Mouse (Mus musculus): Measurements from ENCODE around the gene Plekhg1. TPM values are rescaled to one million over a fixed set of nuclear protein-coding genes. Genes with fewer than 3 reads are reported as not detected.

Plekhg1 gene
- polyA plus RNA-seq, 1 experiment from 2014 or later: 16.1 TPM

GRCm38 (mm10) chr10:3936864-3937263, 196.7 kb downstream of the Plekhg1 start:
- Histone ChIP-seq H3K4me2 (no peak overlapping the region), H3K4me1 (replicated peaks) (peaks cover 12% of the 10 kb centered on the region), H3K36me3 (peaks cover 6% of the 10 kb centered on the region; the same call in 1 of the 2 replicates), H3K27ac (no peak overlapping the region), H3K27me3 (no peaks in the 10 kb centered on the region), H3K9ac (replicated peaks) (no peak overlapping the region), H3K9me3 (0 out of 2 replicates have a peak, but pooled peaks cover 4% of the 10 kb centered on the region), H3K4me3 (replicated peaks) (no peak overlapping the region)
- ATAC-seq (ENCODE audit: insufficient number of reproducible peaks, insufficient read depth, low FRiP score, low TSS enrichment, low read depth): no peak

- peaks cover 19% of the 10 kb centered on the region for H3K4me1 ChIP-seq (replicated peaks)
- 0 out of 2 replicates have a peak overlapping the region, but pooled peaks have one; percentile 19 for H3K27ac ChIP-seq
- H3K36me3 ChIP-seq: peaks cover 6% of the 10 kb centered on the region; the same call in 1 of the 2 replicates
- no peak overlapping the region for H3K4me2 ChIP-seq
- H3K4me3 ChIP-seq (replicated peaks): no peak overlapping the region
- 92% methylated on average over 11 of the region's 11 CpGs for WGBS
- ATAC-seq (ENCODE audit: insufficient number of reproducible peaks, insufficient read depth, low FRiP score, low TSS enrichment, low read depth): no peak
- 0 out of 2 replicates have a peak, but pooled peaks cover 4% of the 10 kb centered on the region for H3K9me3 ChIP-seq
- no peak overlapping the region for H3K9ac ChIP-seq (replicated peaks)
- no peaks in the 10 kb centered on the region; the same call in 1 of the 2 replicates for H3K27me3 ChIP-seq
These were observed 199.9 kb downstream of the Plekhg1 start for GRCm38 (mm10) chr10:3939895-3940595.

- Histone ChIP-seq H3K27me3 (no peaks in the 10 kb centered on the region; the same call in 1 of the 2 replicates), H3K4me3 (replicated peaks) (no peak overlapping the region), H3K36me3 (peaks cover 6% of the 10 kb centered on the region; the same call in 1 of the 2 replicates), H3K4me2 (no peak overlapping the region), H3K4me1 (replicated peaks) (peaks cover 19% of the 10 kb centered on the region), H3K9ac (replicated peaks) (no peak overlapping the region), H3K27ac (peak overlapping the region; percentile 64; the same call in 1 of the 2 replicates), H3K9me3 (0 out of 2 replicates have a peak, but pooled peaks cover 4% of the 10 kb centered on the region)
- WGBS: 87% methylated on average over 6 of the region's 6 CpGs
- ATAC-seq (ENCODE audit: insufficient number of reproducible peaks, insufficient read depth, low FRiP score, low TSS enrichment, low read depth): no peak
These were observed 200.4 kb downstream of the Plekhg1 start for GRCm38 (mm10) chr10:3940596-3940975.

- H3K36me3 ChIP-seq: peaks cover 6% of the 10 kb centered on the region; the same call in 1 of the 2 replicates
- WGBS: 26% methylated on average over 11 of the region's 11 CpGs
- ATAC-seq (ENCODE audit: insufficient number of reproducible peaks, insufficient read depth, low FRiP score, low TSS enrichment, low read depth): peak; percentile 32; the same call in 1 of the 2 replicates
These were observed 201.0 kb downstream of the Plekhg1 start for GRCm38 (mm10) chr10:3941054-3941757.

GRCm38 (mm10) chr10:3942289-3942688, 202.1 kb downstream of the Plekhg1 start:
- WGBS: 43% methylated on average over 6 of the region's 6 CpGs
- H3K36me3 ChIP-seq: peaks cover 12% of the 10 kb centered on the region; the same call in 1 of the 2 replicates
- H3K4me3 ChIP-seq (replicated peaks): no peak overlapping the region
- no peak overlapping the region for H3K4me2 ChIP-seq
- H3K9me3 ChIP-seq: 0 out of 2 replicates have a peak, but pooled peaks cover 4% of the 10 kb centered on the region
- no peaks in the 10 kb centered on the region; the same call in 1 of the 2 replicates for H3K27me3 ChIP-seq
- ATAC-seq (ENCODE audit: insufficient number of reproducible peaks, insufficient read depth, low FRiP score, low TSS enrichment, low read depth): no peak; the same call in 1 of the 2 replicates
- H3K4me1 ChIP-seq (replicated peaks): peaks cover 19% of the 10 kb centered on the region
- no peak overlapping the region for H3K27ac ChIP-seq
- H3K9ac ChIP-seq (replicated peaks): no peak overlapping the region

More at GRCm38 (mm10) chr10:3941054-3941757, 201.0 kb downstream of the Plekhg1 start:
- H3K4me3 ChIP-seq (replicated peaks): no peak overlapping the region
- no peak overlapping the region for H3K9ac ChIP-seq (replicated peaks)
- peaks cover 19% of the 10 kb centered on the region for H3K4me1 ChIP-seq (replicated peaks)
- no peaks in the 10 kb centered on the region; the same call in 1 of the 2 replicates for H3K27me3 ChIP-seq
- H3K9me3 ChIP-seq: 0 out of 2 replicates have a peak, but pooled peaks cover 4% of the 10 kb centered on the region
- H3K27ac ChIP-seq: peak overlapping the region; percentile 64
- no peak overlapping the region for H3K4me2 ChIP-seq

- Histone ChIP-seq H3K4me2 (no peak overlapping the region), H3K4me3 (replicated peaks) (no peak overlapping the region), H3K27me3 (no peaks in the 10 kb centered on the region; the same call in 1 of the 2 replicates), H3K27ac (no peak overlapping the region), H3K4me1 (replicated peaks) (peaks cover 19% of the 10 kb centered on the region), H3K9me3 (0 out of 2 replicates have a peak, but pooled peaks cover 4% of the 10 kb centered on the region), H3K36me3 (peaks cover 18% of the 10 kb centered on the region; the same call in 1 of the 2 replicates), H3K9ac (replicated peaks) (no peak overlapping the region)
- 29% methylated on average over 10 of the region's 10 CpGs for WGBS
- ATAC-seq (ENCODE audit: insufficient number of reproducible peaks, insufficient read depth, low FRiP score, low TSS enrichment, low read depth): no peak
These were observed 203.6 kb downstream of the Plekhg1 start for GRCm38 (mm10) chr10:3943492-3944395.

- Histone ChIP-seq H3K36me3 (peaks cover 20% of the 10 kb centered on the region; the same call in 1 of the 2 replicates), H3K27me3 (no peaks in the 10 kb centered on the region; the same call in 1 of the 2 replicates), H3K9me3 (no peaks in the 10 kb centered on the region), H3K27ac (no peak overlapping the region), H3K4me3 (replicated peaks) (no peak overlapping the region), H3K4me2 (no peak overlapping the region), H3K4me1 (replicated peaks) (peaks cover 7% of the 10 kb centered on the region), H3K9ac (replicated peaks) (no peak overlapping the region)
- ATAC-seq (ENCODE audit: insufficient number of reproducible peaks, insufficient read depth, low FRiP score, low TSS enrichment, low read depth): no peak
- 91% methylated on average over 17 of the region's 17 CpGs for WGBS
These were observed 206.7 kb downstream of the Plekhg1 start for GRCm38 (mm10) chr10:3946871-3947270.

- H3K27ac ChIP-seq: no peak overlapping the region
- no peaks in the 10 kb centered on the region; the same call in 1 of the 2 replicates for H3K27me3 ChIP-seq
- H3K9ac ChIP-seq (replicated peaks): no peak overlapping the region
- ATAC-seq (ENCODE audit: insufficient number of reproducible peaks, insufficient read depth, low FRiP score, low TSS enrichment, low read depth): no peak
- no peak overlapping the region for H3K4me2 ChIP-seq
- H3K36me3 ChIP-seq: peaks cover 20% of the 10 kb centered on the region; the same call in 1 of the 2 replicates
- 93% methylated on average over 7 of the region's 7 CpGs for WGBS
- peaks cover 3% of the 10 kb centered on the region; the same call in 1 of the 2 replicates for H3K4me1 ChIP-seq (replicated peaks)
- no peak overlapping the region for H3K4me3 ChIP-seq (replicated peaks)
- H3K9me3 ChIP-seq: no peaks in the 10 kb centered on the region
These were observed 207.2 kb downstream of the Plekhg1 start for GRCm38 (mm10) chr10:3947346-3947745.

GRCm38 (mm10) chr10:3949306-3949705, 209.1 kb downstream of the Plekhg1 start:
- Histone ChIP-seq H3K36me3 (peaks cover 24% of the 10 kb centered on the region; the same call in 1 of the 2 replicates), H3K4me2 (no peak overlapping the region), H3K4me3 (replicated peaks) (no peak overlapping the region), H3K9ac (replicated peaks) (no peak overlapping the region), H3K27me3 (no peaks in the 10 kb centered on the region; the same call in 1 of the 2 replicates), H3K4me1 (replicated peaks) (no peaks in the 10 kb centered on the region), H3K9me3 (no peaks in the 10 kb centered on the region), H3K27ac (no peak overlapping the region)
- 83% methylated on average over 6 of the region's 6 CpGs for WGBS
- ATAC-seq (ENCODE audit: insufficient number of reproducible peaks, insufficient read depth, low FRiP score, low TSS enrichment, low read depth): no peak

- Histone ChIP-seq H3K27me3 (no peaks in the 10 kb centered on the region), H3K4me2 (no peak overlapping the region), H3K4me3 (replicated peaks) (no peak overlapping the region), H3K36me3 (peaks cover 38% of the 10 kb centered on the region), H3K9me3 (0 out of 2 replicates have a peak, but pooled peaks cover 5% of the 10 kb centered on the region), H3K27ac (no peak overlapping the region), H3K9ac (replicated peaks) (no peak overlapping the region), H3K4me1 (replicated peaks) (no peaks in the 10 kb centered on the region)
- no peak for ATAC-seq (ENCODE audit: insufficient number of reproducible peaks, insufficient read depth, low FRiP score, low TSS enrichment, low read depth)
- 86% methylated on average over 22 of the region's 22 CpGs for WGBS
These were observed 216.3 kb downstream of the Plekhg1 start for GRCm38 (mm10) chr10:3956471-3956870.

All from limb, embryonic 12.5 days (tissue).